In genomic region chr14:33658331-33658730, GRCm38 (mm10) we compare ENCODE assay signal across 22 mouse cellular contexts.
"Had no signal": no experiment of that assay in that cellular context is flagged by ENCODE, and none has a peak within 500 bp of the region (broad histone marks: within the 10 kb centered on the region; RNA-seq: fewer than 3 reads in every experiment).

No protein-coding gene starts in this region.

- H3K9ac ChIP-seq: forebrain, postnatal 0 days; heart, embryonic 12.5 days; hindbrain, embryonic 12.5 days; hindbrain, embryonic 14.5 days; intestine, embryonic 15.5 days; limb, embryonic 13.5 days; limb, embryonic 15.5 days had no signal

- H3K4me2 ChIP-seq: heart, embryonic 12.5 days; hindbrain, embryonic 12.5 days; hindbrain, embryonic 14.5 days; intestine, embryonic 15.5 days; limb, embryonic 13.5 days; limb, embryonic 15.5 days had no signal

- H3K4me3 ChIP-seq: gastrocnemius, adult 2 months; heart, embryonic 12.5 days; hindbrain, embryonic 10.5 days; hindbrain, embryonic 12.5 days; intestine, embryonic 15.5 days; layer of hippocampus, adult 2 months; left cerebral cortex, adult 2 months; limb, embryonic 13.5 days; limb, embryonic 15.5 days had no signal

- DNase-seq: forebrain, postnatal 0 days; gastrocnemius, adult 2 months; gastrocnemius, postnatal 10 days; gastrocnemius, postnatal 25 days; heart, postnatal 10 days; heart, postnatal 4 days; kidney, adult 18-20 months; kidney, adult 8-10 months; kidney, postnatal 10 days; kidney, postnatal 25 days had no signal

- H3K36me3 ChIP-seq: heart, embryonic 12.5 days; hindbrain, embryonic 10.5 days; hindbrain, embryonic 12.5 days; intestine, embryonic 15.5 days; limb, embryonic 13.5 days; limb, embryonic 15.5 days had no signal

- H3K27ac ChIP-seq: gastrocnemius, adult 2 months; hindbrain, embryonic 10.5 days; hindbrain, embryonic 12.5 days; hindbrain, embryonic 14.5 days; intestine, embryonic 15.5 days; layer of hippocampus, adult 2 months; left cerebral cortex, adult 2 months; limb, embryonic 13.5 days; limb, embryonic 15.5 days had no signal

- H3K9me3 ChIP-seq: heart, embryonic 12.5 days; hindbrain, embryonic 10.5 days; hindbrain, embryonic 12.5 days; intestine, embryonic 15.5 days; limb, embryonic 13.5 days; limb, embryonic 15.5 days had no signal

- ATAC-seq: forebrain, postnatal 0 days; hindbrain, embryonic 16.5 days; inflammation-experienced regulatory T-cells, adult 6 months; intestine, embryonic 15.5 days; intestine, postnatal 0 days had no signal

- H3K27me3 ChIP-seq: hindbrain, embryonic 12.5 days; intestine, embryonic 15.5 days had no signal

- H3K4me1 ChIP-seq: heart, embryonic 12.5 days; hindbrain, embryonic 10.5 days; hindbrain, embryonic 12.5 days had no signal
